Mouse (Mus musculus): ENCODE measurements around the gene Tmem35b. TPM values are rescaled to one million over a fixed set of nuclear protein-coding genes. Genes with fewer than 3 reads are reported as not detected.

The Tmem35b gene
- total RNA-seq, 2 experiments from 2014 or later = 0.77 to 1.2 TPM

GRCm38 (mm10) chr4:127167731-127168130 is 44.2 kb downstream of the Tmem35b start:
- DNase-seq = no peak
- intact Hi-C loops (cut with DNase I) = no loop called here

- intact Hi-C loops (cut with DNase I) = no loop called here
- DNase-seq = no peak
Observed at GRCm38 (mm10) chr4:127168211-127168913, 44.9 kb downstream of the Tmem35b start.

- intact Hi-C loops (cut with DNase I) = no loop called here
- DNase-seq = no peak
Observed at GRCm38 (mm10) chr4:127168914-127169345, 45.4 kb downstream of the Tmem35b start, which contains the start of gene Dlgap3. Gene Dlgap3, plus strand, starts transcription at chr4:127169204.

- DNase-seq = no peak
- intact Hi-C loops (cut with DNase I) = no loop called here
Observed at GRCm38 (mm10) chr4:127169346-127170221, 46.1 kb downstream of the Tmem35b start.

- intact Hi-C loops (cut with DNase I) = no loop called here
- no peak for DNase-seq
Observed at GRCm38 (mm10) chr4:127170866-127171265, 47.4 kb downstream of the Tmem35b start.

- intact Hi-C loops (cut with DNase I) = no loop called here
Observed at GRCm38 (mm10) chr4:127171341-127171905, 47.9 kb downstream of the Tmem35b start.

GRCm38 (mm10) chr4:127172119-127172518 is 48.6 kb downstream of the Tmem35b start:
- intact Hi-C loops (cut with DNase I) = no loop called here

More at GRCm38 (mm10) chr4:127171341-127171905, 47.9 kb downstream of the Tmem35b start:
- DNase-seq = no peak

GRCm38 (mm10) chr4:127172614-127173013 is 49.1 kb downstream of the Tmem35b start:
- intact Hi-C loops (cut with DNase I) = no loop called here

More at GRCm38 (mm10) chr4:127172119-127172518, 48.6 kb downstream of the Tmem35b start:
- DNase-seq = no peak

GRCm38 (mm10) chr4:127173461-127173860 is 50.0 kb downstream of the Tmem35b start:
- peak in 1 of 2 experiments; percentile 20 for DNase-seq
- intact Hi-C loops (cut with DNase I) = no loop called here

More at GRCm38 (mm10) chr4:127172614-127173013, 49.1 kb downstream of the Tmem35b start:
- no peak for DNase-seq

GRCm38 (mm10) chr4:127174075-127174899 is 50.8 kb downstream of the Tmem35b start:
- no peak for DNase-seq
- intact Hi-C loops (cut with DNase I) = no loop called here

GRCm38 (mm10) chr4:127174900-127175278 is 51.4 kb downstream of the Tmem35b start:
- intact Hi-C loops (cut with DNase I) = no loop called here
- no peak for DNase-seq

GRCm38 (mm10) chr4:127177961-127178360 is 54.5 kb downstream of the Tmem35b start:
- DNase-seq = no peak

GRCm38 (mm10) chr4:127178671-127179070 is 55.2 kb downstream of the Tmem35b start:
- no peak for DNase-seq
- intact Hi-C loops (cut with DNase I) = no loop called here

More at GRCm38 (mm10) chr4:127177961-127178360, 54.5 kb downstream of the Tmem35b start:
- intact Hi-C loops (cut with DNase I) = no loop called here

Other genes with a start within 250 kb of the Tmem35b start
- 10 to 100 TPM; 13.8 to 15.9 TPM for gene Zmym4, start 155.6 kb upstream of the Tmem35b start, total RNA-seq (2021)
- gene Sfpq, start 102.4 kb upstream of the Tmem35b start, total RNA-seq (2021) = 10 to 100 TPM; 46.7 to 58.7 TPM
- gene Zmym1, start 62.5 kb upstream of the Tmem35b start, total RNA-seq (2021) = 1 to 10 TPM; 4.2 to 4.5 TPM
- 1 to 10 TPM; 3.4 to 4.7 TPM for gene Zmym6, start 46.3 kb upstream of the Tmem35b start, total RNA-seq (2021)
- under 1 TPM in 1 of 2 experiments, not detected in 1; 0.23 TPM for gene Dlgap3, start 45.5 kb downstream of the Tmem35b start, total RNA-seq (2021)
- 10 to 100 TPM; 29.7 to 34.2 TPM for gene Smim12, start 120.1 kb downstream of the Tmem35b start, total RNA-seq (2021)
- 1 to 10 TPM; 4.4 TPM for gene Gja4, start 190.3 kb downstream of the Tmem35b start, total RNA-seq (2021)
- gene Gjb3, start 207.2 kb downstream of the Tmem35b start, total RNA-seq (2021) = not detected
- not detected for gene Gjb4, start 230.4 kb downstream of the Tmem35b start, total RNA-seq (2021)
- gene Gjb5, start 234.5 kb downstream of the Tmem35b start, total RNA-seq (2021) = under 1 TPM in 1 of 2 experiments, not detected in 1; 0.25 TPM

All from gastrocnemius, postnatal 36 days (tissue).